Mouse (Mus musculus): Measurements from ENCODE around the gene Arhgap18.
A peak's percentile ranks its signal among the peaks of the same experiment; 100 is the strongest.

GRCm38 (mm10) chr10:26799562-26800051 is 46.4 kb downstream of the Arhgap18 start:
- TF ChIP-seq ZNF384 (IDR thresholded peaks at IDR 0.05; ENCODE audit: low read depth, low read length) (0 out of 2 replicates have a peak, but pooled peaks have one; percentile 6), ZC3H11A (IDR thresholded peaks at IDR 0.05; ENCODE audit: borderline replicate concordance, low read depth, low read length) (no peak), HCFC1 (IDR thresholded peaks at IDR 0.05; ENCODE audit: borderline replicate concordance, insufficient read depth, low read length) (no peak)

All from ES-E14 (cell line).